Mouse (Mus musculus): ENCODE results near the gene 6030408B16Rik. TPM values are rescaled to one million over a fixed set of nuclear protein-coding genes. Genes with fewer than 3 reads are reported as not detected.

Gene 6030408B16Rik
- polyA plus RNA-seq, 1 experiment, result 0.06 TPM

- Histone ChIP-seq H3ac (ENCODE audit: control insufficient read depth, insufficient read length, low read depth) (no peak overlapping the region), H3K36me3 (ENCODE audit: control insufficient read depth, insufficient read depth) (peaks cover 8% of the 10 kb centered on the region), H3K27me3 (ENCODE audit: control insufficient read depth, insufficient read depth, insufficient read length) (no peaks in the 10 kb centered on the region), H3K79me2 (ENCODE audit: control insufficient read depth, insufficient read depth) (peaks cover 30% of the 10 kb centered on the region), H3K4me3 (ENCODE audit: insufficient read depth, poor library complexity, severe bottlenecking) (no peak overlapping the region), H3K79me3 (ENCODE audit: low read depth) (peaks cover 3% of the 10 kb centered on the region)
- no peak for TF ChIP-seq MYOG (IDR thresholded peaks at IDR 0.05; ENCODE audit: control insufficient read depth, extremely low read depth, insufficient read length)
- TF ChIP-seq USF1 (IDR thresholded peaks at IDR 0.05; ENCODE audit: low read depth), result no peak
- no peak for TF ChIP-seq CEBPB (IDR thresholded peaks at IDR 0.05; ENCODE audit: low read depth)
- TF ChIP-seq CTCF (IDR thresholded peaks at IDR 0.05; ENCODE audit: control insufficient read depth, insufficient read depth, insufficient read length), result no peak
- no peak for TF ChIP-seq MYOD1 (IDR thresholded peaks at IDR 0.05; ENCODE audit: control insufficient read depth, insufficient read length, low read depth)
- no peak for TF ChIP-seq MAX (IDR thresholded peaks at IDR 0.05)
- no peak for TF ChIP-seq FOSL1 (IDR thresholded peaks at IDR 0.05; ENCODE audit: insufficient read depth, low read length, poor library complexity, severe bottlenecking)
Measured at GRCm38 (mm10) chr15:101255842-101256462, 37.1 kb upstream of the 6030408B16Rik start.

DNA sequence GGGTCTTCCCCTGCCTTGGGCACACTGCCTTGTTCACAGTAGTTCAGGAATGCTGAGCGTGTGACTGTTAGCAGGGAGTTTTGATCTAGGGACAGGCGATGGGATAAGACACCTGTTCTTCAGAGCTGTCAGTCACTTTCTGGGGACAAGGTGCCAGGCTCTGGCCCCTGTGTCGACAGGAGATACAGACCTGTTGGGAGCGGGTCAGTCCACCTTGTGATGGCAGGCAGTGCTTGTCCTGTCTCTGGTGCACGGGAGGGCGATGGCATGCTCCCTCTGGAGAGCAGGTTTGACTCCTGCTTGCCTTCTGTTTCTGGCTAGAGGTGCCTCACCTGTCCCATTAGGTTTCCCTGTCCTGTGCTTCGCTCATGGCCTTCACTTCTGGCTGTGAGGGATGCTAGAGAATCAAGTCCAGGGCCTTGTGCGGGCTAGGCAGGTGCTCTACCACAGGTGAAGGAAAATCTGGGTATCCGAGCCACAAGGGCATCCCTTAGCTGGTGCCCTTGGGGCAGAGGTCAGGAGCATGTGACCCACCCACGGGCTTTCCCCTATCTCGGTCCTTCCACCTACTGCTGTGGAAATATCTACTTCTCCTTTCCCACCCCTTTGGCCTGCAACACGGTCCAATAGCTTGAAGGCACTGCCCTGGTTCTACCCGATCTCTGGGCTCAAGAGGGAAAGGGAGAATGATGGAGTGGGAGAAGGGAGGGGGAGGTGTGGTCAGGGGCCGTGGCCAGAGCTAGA, 36.4 kb upstream of the 6030408B16Rik start:
- H3ac ChIP-seq (ENCODE audit: control insufficient read depth, insufficient read length, low read depth), result no peak overlapping the region
- H3K27me3 ChIP-seq (ENCODE audit: control insufficient read depth, insufficient read depth, insufficient read length), result no peaks in the 10 kb centered on the region
- TF ChIP-seq MYOD1 (IDR thresholded peaks at IDR 0.05; ENCODE audit: control insufficient read depth, insufficient read length, low read depth) (no peak), MYOG (IDR thresholded peaks at IDR 0.05; ENCODE audit: control insufficient read depth, extremely low read depth, insufficient read length) (no peak), CEBPB (IDR thresholded peaks at IDR 0.05; ENCODE audit: low read depth) (no peak), CTCF (IDR thresholded peaks at IDR 0.05; ENCODE audit: control insufficient read depth, insufficient read depth, insufficient read length) (no peak), USF1 (IDR thresholded peaks at IDR 0.05; ENCODE audit: low read depth) (no peak), FOSL1 (IDR thresholded peaks at IDR 0.05; ENCODE audit: insufficient read depth, low read length, poor library complexity, severe bottlenecking) (no peak), MAX (IDR thresholded peaks at IDR 0.05) (no peak)
- peaks cover 8% of the 10 kb centered on the region for H3K36me3 ChIP-seq (ENCODE audit: control insufficient read depth, insufficient read depth)
- no peak overlapping the region for H3K4me3 ChIP-seq (ENCODE audit: insufficient read depth, poor library complexity, severe bottlenecking)
- H3K79me3 ChIP-seq (ENCODE audit: low read depth), result peaks cover 3% of the 10 kb centered on the region
- H3K79me2 ChIP-seq (ENCODE audit: control insufficient read depth, insufficient read depth), result peaks cover 30% of the 10 kb centered on the region

GRCm38 (mm10) chr15:101258420-101258819, 34.6 kb upstream of the 6030408B16Rik start:
- TF ChIP-seq USF1 (IDR thresholded peaks at IDR 0.05; ENCODE audit: low read depth), result no peak
- TF ChIP-seq MYOD1 (IDR thresholded peaks at IDR 0.05; ENCODE audit: control insufficient read depth, insufficient read length, low read depth), result no peak
- no peak for TF ChIP-seq CEBPB (IDR thresholded peaks at IDR 0.05; ENCODE audit: low read depth)
- TF ChIP-seq MAX (IDR thresholded peaks at IDR 0.05), result no peak
- Histone ChIP-seq H3K79me2 (ENCODE audit: control insufficient read depth, insufficient read depth) (peaks cover 30% of the 10 kb centered on the region), H3K4me3 (ENCODE audit: insufficient read depth, poor library complexity, severe bottlenecking) (no peak overlapping the region), H3ac (ENCODE audit: control insufficient read depth, insufficient read length, low read depth) (no peak overlapping the region), H3K36me3 (ENCODE audit: control insufficient read depth, insufficient read depth) (peaks cover 8% of the 10 kb centered on the region), H3K79me3 (ENCODE audit: low read depth) (peaks cover 3% of the 10 kb centered on the region), H3K27me3 (ENCODE audit: control insufficient read depth, insufficient read depth, insufficient read length) (no peaks in the 10 kb centered on the region)

DNA sequence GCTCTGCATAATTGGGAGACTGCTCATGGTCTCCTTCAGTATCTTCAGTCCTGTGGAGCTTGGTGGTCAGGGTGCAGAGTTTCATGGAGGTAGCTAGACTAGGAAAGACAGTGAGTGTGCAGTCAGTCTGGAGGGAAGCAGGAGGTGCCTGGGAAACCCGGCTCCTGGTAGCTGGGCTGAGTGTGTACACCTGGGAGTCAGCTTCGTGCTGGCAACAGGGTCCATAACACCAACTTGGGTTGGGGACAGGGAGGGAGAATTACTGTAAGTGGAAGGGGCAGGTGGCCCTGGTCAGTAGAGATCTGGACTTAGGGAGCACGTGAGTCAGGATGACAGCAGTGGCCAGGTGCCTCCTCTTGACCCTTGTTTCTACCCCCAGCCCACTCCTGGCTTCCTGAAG, 33.1 kb upstream of the 6030408B16Rik start:
- Histone ChIP-seq H3K27me3 (ENCODE audit: control insufficient read depth, insufficient read depth, insufficient read length) (no peaks in the 10 kb centered on the region), H3ac (ENCODE audit: control insufficient read depth, insufficient read length, low read depth) (no peak overlapping the region), H3K79me3 (ENCODE audit: low read depth) (peaks cover 2% of the 10 kb centered on the region), H3K4me3 (ENCODE audit: insufficient read depth, poor library complexity, severe bottlenecking) (no peak overlapping the region), H3K36me3 (ENCODE audit: control insufficient read depth, insufficient read depth) (peaks cover 8% of the 10 kb centered on the region), H3K79me2 (ENCODE audit: control insufficient read depth, insufficient read depth) (peaks cover 22% of the 10 kb centered on the region)
- TF ChIP-seq MYOD1 (IDR thresholded peaks at IDR 0.05; ENCODE audit: control insufficient read depth, insufficient read length, low read depth) (no peak), FOSL1 (IDR thresholded peaks at IDR 0.05; ENCODE audit: insufficient read depth, low read length, poor library complexity, severe bottlenecking) (no peak)

DNA sequence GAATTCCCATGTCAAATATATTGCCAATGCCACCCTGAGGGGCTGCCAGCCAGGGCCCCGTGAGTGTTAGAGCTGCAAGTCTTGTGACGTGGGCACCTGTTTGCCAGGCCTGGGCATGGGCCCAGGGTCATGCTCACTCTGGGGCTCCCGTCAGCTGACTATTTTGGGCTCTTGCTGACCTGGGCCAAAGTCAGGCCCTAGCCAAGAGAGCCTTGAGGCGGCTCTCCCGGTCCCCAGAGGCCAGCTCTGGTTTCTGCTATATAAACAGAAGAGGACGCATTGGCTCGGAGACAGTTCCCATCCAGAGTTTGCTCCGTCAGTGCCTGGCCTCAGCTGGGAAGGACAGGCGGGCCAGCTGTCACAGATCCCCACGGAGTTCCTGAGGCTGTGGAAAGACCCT, 32.6 kb upstream of the 6030408B16Rik start:
- no peak for TF ChIP-seq MYOG (IDR thresholded peaks at IDR 0.05; ENCODE audit: control insufficient read depth, extremely low read depth, insufficient read length)
- TF ChIP-seq MYOD1 (IDR thresholded peaks at IDR 0.05; ENCODE audit: control insufficient read depth, insufficient read length, low read depth), result no peak
- no peak for TF ChIP-seq CEBPB (IDR thresholded peaks at IDR 0.05; ENCODE audit: low read depth)
- no peak for TF ChIP-seq MAX (IDR thresholded peaks at IDR 0.05)
- no peak for TF ChIP-seq CTCF (IDR thresholded peaks at IDR 0.05; ENCODE audit: control insufficient read depth, insufficient read depth, insufficient read length)
- TF ChIP-seq FOSL1 (IDR thresholded peaks at IDR 0.05; ENCODE audit: insufficient read depth, low read length, poor library complexity, severe bottlenecking), result no peak
- TF ChIP-seq USF1 (IDR thresholded peaks at IDR 0.05; ENCODE audit: low read depth), result no peak
- peaks cover 8% of the 10 kb centered on the region for H3K36me3 ChIP-seq (ENCODE audit: control insufficient read depth, insufficient read depth)
- H3K27me3 ChIP-seq (ENCODE audit: control insufficient read depth, insufficient read depth, insufficient read length), result no peaks in the 10 kb centered on the region
- H3ac ChIP-seq (ENCODE audit: control insufficient read depth, insufficient read length, low read depth), result no peak overlapping the region
- H3K79me2 ChIP-seq (ENCODE audit: control insufficient read depth, insufficient read depth), result peaks cover 19% of the 10 kb centered on the region
- H3K79me3 ChIP-seq (ENCODE audit: low read depth), result no peaks in the 10 kb centered on the region
- no peak overlapping the region for H3K4me3 ChIP-seq (ENCODE audit: insufficient read depth, poor library complexity, severe bottlenecking)

Data from C2C12 (cell line).